Mouse (Mus musculus) ovary, adult 10 weeks (tissue): ENCODE data around the gene Cwf19l1. TPM values are rescaled to one million over a fixed set of nuclear protein-coding genes. Genes with fewer than 3 reads are reported as not detected.

Source experiments
- polyA plus RNA-seq: library from polyadenylated mRNA; stranded (reverse); fragments of 350-450 nt; fragmentation: Illumina TruSeq; extraction: RNeasy Lipid Tissue Mini Kit (QIAGEN cat#74804); gene quantifications from one replicate; pipeline ENCODE4 v1.2.3, GENCODE M21; 2014

Gene Cwf19l1
- polyA plus RNA-seq: 17.5 TPM

GRCm38 (mm10) chr19:44135072-44135959, at the start of gene Cwf19l1:
Gene Cwf19l1, minus strand, starts transcription at chr19:44135876.

GRCm38 (mm10) chr19:44145702-44146567, 10.3 kb upstream of the Cwf19l1 start, which contains the start of gene Bloc1s2:
Gene Bloc1s2, minus strand, starts transcription at chr19:44146446.

GRCm38 (mm10) chr19:44106831-44107660, 28.6 kb downstream of the Cwf19l1 start, which contains the start of gene Chuk:
Gene Chuk, minus strand, starts transcription at chr19:44107480.

GRCm38 (mm10) chr19:44069121-44069913, 66.4 kb downstream of the Cwf19l1 start, which contains the start of gene Erlin1:
Gene Erlin1, minus strand, starts transcription at chr19:44069785.

Other genes starting within 250 kb of the Cwf19l1 start
- 5.6 TPM for gene Dnmbp, start 195.7 kb downstream of the Cwf19l1 start, polyA plus RNA-seq
- not detected for gene Cpn1, start 149.3 kb downstream of the Cwf19l1 start, polyA plus RNA-seq
- 0.94 TPM for gene Cyp2c23, start 106.7 kb downstream of the Cwf19l1 start, polyA plus RNA-seq
- gene Erlin1, start 66.1 kb downstream of the Cwf19l1 start, polyA plus RNA-seq: 60.7 TPM
- 119 TPM for gene Chuk, start 28.4 kb downstream of the Cwf19l1 start, polyA plus RNA-seq
- gene Bloc1s2, start 10.6 kb upstream of the Cwf19l1 start, polyA plus RNA-seq: 28.5 TPM
- not detected for gene Pkd2l1, start 56.6 kb upstream of the Cwf19l1 start, polyA plus RNA-seq
- 1.3 TPM for gene Scd3, start 67.4 kb upstream of the Cwf19l1 start, polyA plus RNA-seq
- gene Scd2, start 157.8 kb upstream of the Cwf19l1 start, polyA plus RNA-seq: 628 TPM
- 0.48 TPM for gene Scd4, start 197.2 kb upstream of the Cwf19l1 start, polyA plus RNA-seq